Mouse (Mus musculus) E14TG2a.4 (cell line): ENCODE measurements around the gene Fam69a.

Experiments used
- CTCF ChIP-seq: conservative IDR thresholded peaks from 2 replicates; pipeline ENCODE4 v1.5.1; 2014; ENCODE audit warnings: low read length
- NANOG ChIP-seq: IDR thresholded peaks from 2 replicates; pipeline ENCODE4 v1.6.1; 2014; ENCODE audit warnings: borderline replicate concordance, low read length, mixed read lengths
- POU5F1 ChIP-seq: IDR thresholded peaks from 2 replicates; pipeline ENCODE4 v1.6.1; 2014; ENCODE audit warnings: low read length, borderline replicate concordance

DNA sequence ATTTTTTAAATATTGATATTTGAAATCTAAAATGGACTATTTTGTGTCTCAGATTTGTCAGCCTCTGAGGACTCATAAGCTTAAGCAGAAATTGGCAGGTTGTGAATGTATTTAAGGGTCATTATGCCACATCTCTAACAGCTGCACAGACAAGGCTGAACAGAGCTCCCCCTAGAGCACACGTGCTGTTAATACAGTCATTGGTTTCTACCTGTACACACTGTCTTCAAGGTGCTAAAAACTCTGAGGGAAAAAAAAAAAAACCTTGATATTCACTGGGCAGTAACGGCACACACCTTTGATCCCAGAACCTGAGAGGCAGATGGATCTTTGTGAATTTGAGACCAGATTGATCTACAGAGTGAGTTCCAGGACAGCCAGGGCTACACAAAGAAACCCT is 127.9 kb downstream of the Fam69a start:
- TF ChIP-seq POU5F1, result no peak
- peak; percentile 79 for TF ChIP-seq CTCF
- no peak for TF ChIP-seq NANOG
